Mouse (Mus musculus) heart, embryonic 15.5 days (tissue): ENCODE results near the gene Pcgf3. TPM values are rescaled to one million over a fixed set of nuclear protein-coding genes. Genes with fewer than 3 reads are reported as not detected.

Experiments
- polyA plus RNA-seq: library from polyadenylated mRNA; unstranded; fragments of >200 nt; fragmentation: Nextera tagmentation; extraction: Ambion mirVana; gene quantifications from 2 replicates; pipeline ENCODE4 v1.2.1, GENCODE M21; 2015

The Pcgf3 gene
- polyA plus RNA-seq, 1 experiment from 2014 or later, result 15.2 TPM

Other genes with a start within 250 kb of the Pcgf3 start
- gene Dr1, start 192.3 kb upstream of the Pcgf3 start, polyA plus RNA-seq, result 23.9 and 24.2 TPM in 2 replicates
- 5.3 and 5.7 TPM in 2 replicates for gene Pigg, start 148.6 kb upstream of the Pcgf3 start, polyA plus RNA-seq
- gene Gm42517, start 93.3 kb upstream of the Pcgf3 start, polyA plus RNA-seq, result not detected in 2 replicates
- gene Pde6b, start 72.8 kb upstream of the Pcgf3 start, polyA plus RNA-seq, result 0.19 and 0.20 TPM in 2 replicates
- 639 and 1,118 TPM in 2 replicates for gene Atp5k, start 26.8 kb upstream of the Pcgf3 start, polyA plus RNA-seq
- gene Mfsd7a, start 12.3 kb upstream of the Pcgf3 start, polyA plus RNA-seq, result 0.35 and 0.43 TPM in 2 replicates
- gene Cplx1, start 88.8 kb downstream of the Pcgf3 start, polyA plus RNA-seq, result 0.66 and 1.9 TPM in 2 replicates
- gene Gak, start 168.5 kb downstream of the Pcgf3 start, polyA plus RNA-seq, result 23.6 and 35.4 TPM in 2 replicates
- gene Tmem175, start 168.5 kb downstream of the Pcgf3 start, polyA plus RNA-seq, result 14.1 and 18.9 TPM in 2 replicates
- gene Idua, start 199.1 kb downstream of the Pcgf3 start, polyA plus RNA-seq, result 13.9 and 15.2 TPM in 2 replicates
- gene Dgkq, start 208.4 kb downstream of the Pcgf3 start, polyA plus RNA-seq, result 6.7 and 7.4 TPM in 2 replicates
- 0.29 and 0.71 TPM in 2 replicates for gene Slc26a1, start 214.3 kb downstream of the Pcgf3 start, polyA plus RNA-seq
- gene Fgfrl1, start 231.2 kb downstream of the Pcgf3 start, polyA plus RNA-seq, result 14.6 and 20.1 TPM in 2 replicates